Mouse (Mus musculus) left cerebral cortex, postnatal 10 days (tissue): ENCODE results near the gene Hbb-bh1. TPM values are rescaled to one million over a fixed set of nuclear protein-coding genes. Genes with fewer than 3 reads are reported as not detected.
"Not testable (repeated sequence)": the region's sequence is repeated elsewhere in the genome, so short reads cannot be mapped to it uniquely, and the experiment has no call there.

Source experiments
- DNase-seq, 2 experiments: peaks; one replicate each; pipeline ENCODE4 v3.0.0; 2021 to 2022; ENCODE audit warnings: low spot score in 2 of 2, mixed read lengths in 1 of 2; ENCODE audit errors: extremely low spot score in 1 of 2
- intact Hi-C: fragments of 180-260 bp; cut with DNase I; formaldehyde crosslinking; loops from one replicate; pipeline ENCODE4 v1.15.1; 2025
- total RNA-seq, 2 experiments: library from RNA; stranded (reverse); gene quantifications; 2 replicates each; pipeline ENCODE4 v1.2.3; 2021

The Hbb-bh1 gene
- total RNA-seq = not detected

- DNase-seq = no peak
- intact Hi-C loops = no loop called here
Measured at GRCm38 (mm10) chr7:103843034-103843433, at the start of gene Hbb-bh1. Gene Hbb-bh1, minus strand, starts transcription at chr7:103843164.

- intact Hi-C loops = no loop called here
- DNase-seq = no peak
Measured at GRCm38 (mm10) chr7:103886152-103886551, 43.2 kb upstream of the Hbb-bh1 start, which contains the start of gene Olfr66. Gene Olfr66, minus strand, starts transcription at chr7:103886252.

GRCm38 (mm10) chr7:103877093-103877492 lies 34.1 kb upstream of the Hbb-bh1 start:
- no peak for DNase-seq
- intact Hi-C loops = loop anchor here (10.0 kb wide), 1 partner anchor 1222 kb away; the partner anchor contains the start of gene Olfr555

GRCm38 (mm10) chr7:103874451-103874850 lies 31.5 kb upstream of the Hbb-bh1 start:
- intact Hi-C loops = loop anchor here (5.0 to 10.0 kb wide), 2 partner anchors 1220 to 1362 kb away; partner anchors contain the start of gene Olfr555
- DNase-seq = no peak

GRCm38 (mm10) chr7:103873064-103873463 lies 30.1 kb upstream of the Hbb-bh1 start:
- intact Hi-C loops = loop anchor here (5.0 to 10.0 kb wide), 2 partner anchors 1218 to 1361 kb away; partner anchors contain the start of gene Olfr555
- peak in 1 of 2 experiments; percentile 3 for DNase-seq

GRCm38 (mm10) chr7:103870667-103871066 lies 27.7 kb upstream of the Hbb-bh1 start:
- DNase-seq = no peak
- intact Hi-C loops = loop anchor here (5.0 to 10.0 kb wide), 2 partner anchors 1216 to 1358 kb away; partner anchors contain the start of gene Olfr555

GRCm38 (mm10) chr7:103865716-103866115 lies 22.8 kb upstream of the Hbb-bh1 start:
- intact Hi-C loops = loop anchor here (10.0 kb wide), 1 partner anchor 911 kb away; the partner anchor contains the start of gene Olfr575
- no peak for DNase-seq

- intact Hi-C loops = loop anchor here (10.0 kb wide), 1 partner anchor 907 kb away; the partner anchor contains the start of gene Olfr575
- DNase-seq = no peak
Measured at GRCm38 (mm10) chr7:103861531-103861930, 18.6 kb upstream of the Hbb-bh1 start.

- DNase-seq = no peak
Measured at GRCm38 (mm10) chr7:103860855-103861254, 17.9 kb upstream of the Hbb-bh1 start.

GRCm38 (mm10) chr7:103859076-103859475 lies 16.1 kb upstream of the Hbb-bh1 start:
- no peak for DNase-seq
- intact Hi-C loops = no loop called here

More at GRCm38 (mm10) chr7:103860855-103861254, 17.9 kb upstream of the Hbb-bh1 start:
- intact Hi-C loops = loop anchor here (10.0 kb wide), 1 partner anchor 906 kb away; the partner anchor contains the start of gene Olfr575

- intact Hi-C loops = no loop called here
- no peak for DNase-seq
Measured at GRCm38 (mm10) chr7:103854669-103855068, 11.7 kb upstream of the Hbb-bh1 start.

- no peak for DNase-seq
- intact Hi-C loops = no loop called here
Measured at GRCm38 (mm10) chr7:103853090-103853489, 10.1 kb upstream of the Hbb-bh1 start, which contains the start of gene Hbb-y. Gene Hbb-y, minus strand, starts transcription at chr7:103853216.

GRCm38 (mm10) chr7:103844525-103845325 lies 1.8 kb upstream of the Hbb-bh1 start:
- DNase-seq = no peak
- intact Hi-C loops = no loop called here

GRCm38 (mm10) chr7:103840268-103840667 lies 2.7 kb downstream of the Hbb-bh1 start, which contains the start of gene Hbb-bh2:
Gene Hbb-bh2, minus strand, starts transcription at chr7:103840520.
- intact Hi-C loops = no loop called here
- no peak for DNase-seq

GRCm38 (mm10) chr7:103827808-103828207 lies 15.2 kb downstream of the Hbb-bh1 start, which contains the start of gene Hbb-bs:
Gene Hbb-bs, minus strand, starts transcription at chr7:103828096.
- intact Hi-C loops = no loop called here

GRCm38 (mm10) chr7:103827139-103827538 lies 15.8 kb downstream of the Hbb-bh1 start:
- intact Hi-C loops, DNase-seq: not testable (repeated sequence)

More at GRCm38 (mm10) chr7:103827808-103828207, 15.2 kb downstream of the Hbb-bh1 start, which contains the start of gene Hbb-bs:
- no peak for DNase-seq

- intact Hi-C loops = no loop called here
Measured at GRCm38 (mm10) chr7:103826255-103826887, 16.6 kb downstream of the Hbb-bh1 start.

GRCm38 (mm10) chr7:103825536-103826254 lies 17.3 kb downstream of the Hbb-bh1 start:
- intact Hi-C loops = no loop called here
- DNase-seq = no peak

More at GRCm38 (mm10) chr7:103826255-103826887, 16.6 kb downstream of the Hbb-bh1 start:
- DNase-seq = no peak
